Comparison of ENCODE assay signal across 8 mouse cellular contexts in the genomic region with DNA sequence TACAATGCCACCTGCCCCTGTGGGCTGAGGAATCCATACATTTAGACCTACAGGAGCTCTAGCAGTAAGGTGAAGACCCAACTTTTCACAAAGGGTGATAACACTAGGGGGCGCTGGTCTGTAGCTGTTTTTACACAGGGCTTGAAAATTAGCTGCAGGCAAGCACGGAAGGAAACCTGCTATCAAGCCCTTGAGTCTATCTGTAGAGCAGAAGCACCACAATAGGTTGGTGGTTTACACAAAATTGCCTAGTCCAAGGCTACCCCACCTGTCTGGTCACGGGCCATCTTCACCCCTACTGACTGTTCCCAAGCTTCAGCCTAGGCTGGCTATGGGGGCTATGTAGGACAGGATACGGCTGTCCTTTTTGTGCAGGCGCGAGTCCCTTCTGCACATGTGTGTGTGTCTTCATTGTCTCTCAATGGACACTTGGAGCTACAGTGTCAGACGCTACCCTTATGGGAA. TPM values are rescaled to one million over a fixed set of nuclear protein-coding genes. Genes with fewer than 3 reads are reported as not detected.
DNase-seq lines count a peak whose midpoint lies in the region; ATAC-seq and TF ChIP-seq lines count a peak whose summit lies in the region.

No protein-coding gene starts in this region.

- peaks cover 51% of the 10 kb centered on the region for H3K36me3 ChIP-seq in E14TG2a.4 (ENCODE audit: insufficient read depth, low read length)
- peaks cover 44% of the 10 kb centered on the region for H3K36me3 ChIP-seq in forebrain, embryonic 15.5 days
- peaks cover 34% of the 10 kb centered on the region for H3K36me3 ChIP-seq in neural tube, embryonic 14.5 days (ENCODE audit: control insufficient read depth, insufficient read depth, low read length)
- H3K36me3 ChIP-seq in testis, adult 2 months (ENCODE audit: control insufficient read depth, insufficient read depth, low read length) = no peaks in the 10 kb centered on the region

- H3K4me3 ChIP-seq in E14TG2a.4 (replicated peaks; ENCODE audit: low read length) = peak overlapping the region; percentile 81
- H3K4me3 ChIP-seq in forebrain, embryonic 15.5 days = peak overlapping the region; percentile 61
- peak overlapping the region; percentile 36; the same call in 1 of the 2 replicates for H3K4me3 ChIP-seq in neural tube, embryonic 14.5 days (ENCODE audit: low read depth, low read length)
- peak overlapping the region; percentile 95 for H3K4me3 ChIP-seq in testis, adult 2 months (ENCODE audit: control insufficient read depth, low read depth, low read length)

- DNase-seq in heart, postnatal 25 days (ENCODE audit: low spot score) = peak; percentile 36
- DNase-seq in layer of hippocampus, adult 11-12 months (ENCODE audit: low spot score) = peak; percentile 90
- DNase-seq in lung, adult 18-20 months = peak; percentile 76 to 83

- H3K4me2 ChIP-seq in forebrain, embryonic 15.5 days (replicated peaks) = peak overlapping the region; percentile 61
- peak overlapping the region; percentile 47 for H3K4me2 ChIP-seq in neural tube, embryonic 14.5 days (ENCODE audit: low read depth, low read length)

- intact Hi-C loops in heart, postnatal 25 days (cut with DNase I) = loop anchor here (2.0 to 5.0 kb wide), 3 partner anchors 83 to 137 kb away; no protein-coding TSS in a partner anchor

- TF ChIP-seq POLR2A in testis, adult 2 months (IDR thresholded peaks at IDR 0.05; ENCODE audit: control insufficient read depth, low read depth, low read length) = no peak

- H3K27me3 ChIP-seq in E14TG2a.4 (ENCODE audit: insufficient read depth, low read length) = no peaks in the 10 kb centered on the region
- H3K27me3 ChIP-seq in forebrain, embryonic 15.5 days = no peaks in the 10 kb centered on the region
- H3K27me3 ChIP-seq in neural tube, embryonic 14.5 days (ENCODE audit: control insufficient read depth, insufficient read depth, low read length) = no peaks in the 10 kb centered on the region
- H3K27me3 ChIP-seq in testis, adult 2 months (ENCODE audit: control insufficient read depth, insufficient read depth, low read length) = no peaks in the 10 kb centered on the region

- H3K9ac ChIP-seq in forebrain, embryonic 15.5 days (replicated peaks) = peak overlapping the region; percentile 65
- H3K9ac ChIP-seq in neural tube, embryonic 14.5 days (replicated peaks; ENCODE audit: low read depth, low read length) = 0 out of 2 replicates have a peak overlapping the region, but pooled peaks have one; percentile 56

- ATAC-seq in cerebellum, adult (ENCODE audit: insufficient number of reproducible peaks, low FRiP score, low TSS enrichment) = 0 out of 2 replicates have a peak, but pooled peaks have one; percentile 40
- peak; percentile 64 for ATAC-seq in forebrain, embryonic 15.5 days (replicated peaks)
- peak; percentile 39 for ATAC-seq in neural tube, embryonic 14.5 days (ENCODE audit: low read depth)

- H3K9me3 ChIP-seq in E14TG2a.4 (ENCODE audit: low read length) = no peaks in the 10 kb centered on the region
- H3K9me3 ChIP-seq in forebrain, embryonic 15.5 days = no peaks in the 10 kb centered on the region
- H3K9me3 ChIP-seq in neural tube, embryonic 14.5 days (ENCODE audit: control insufficient read depth, low read length) = no peaks in the 10 kb centered on the region

- peak; percentile 34 for TF ChIP-seq CTCF in E14TG2a.4 (conservative IDR thresholded peaks at IDR 0.05; ENCODE audit: low read length)
- no peak for TF ChIP-seq CTCF in testis, adult 2 months (IDR thresholded peaks at IDR 0.05; ENCODE audit: control insufficient read depth, insufficient read depth, insufficient replicate concordance, low read depth, low read length)

- H3K27ac ChIP-seq in forebrain, embryonic 15.5 days (replicated peaks) = peak overlapping the region; percentile 94
- H3K27ac ChIP-seq in neural tube, embryonic 14.5 days (ENCODE audit: low read depth, low read length) = peak overlapping the region; percentile 84
- peak overlapping the region; percentile 91 for H3K27ac ChIP-seq in testis, adult 2 months (ENCODE audit: control insufficient read depth, insufficient read depth, low read depth, low read length)

- H3K4me1 ChIP-seq in E14TG2a.4 (replicated peaks; ENCODE audit: low read depth, low read length) = peaks cover 36% of the 10 kb centered on the region
- peaks cover 10% of the 10 kb centered on the region for H3K4me1 ChIP-seq in forebrain, embryonic 15.5 days
- no peaks in the 10 kb centered on the region for H3K4me1 ChIP-seq in neural tube, embryonic 14.5 days (ENCODE audit: control insufficient read depth, insufficient read depth, low read length)
- H3K4me1 ChIP-seq in testis, adult 2 months (ENCODE audit: control insufficient read depth, insufficient read depth, low read length) = peaks cover 4% of the 10 kb centered on the region

- 33% methylated on average over 7 of the region's 7 CpGs for WGBS in forebrain, embryonic 15.5 days
- WGBS in neural tube, embryonic 14.5 days = 36% methylated on average over 7 of the region's 7 CpGs

RNA-seq across cellular contexts. Expression of a gene that starts 11.9 kb away (rescaled TPM):
- 13.8 TPM in 2 replicates for polyA plus RNA-seq in forebrain, embryonic 15.5 days (2015; fragmentation: Nextera tagmentation; extraction: Ambion mirVana)
- 1 to 10 TPM; 5.2 to 6.2 TPM for total RNA-seq in heart, postnatal 25 days (2021)
- polyA plus RNA-seq in neural tube, embryonic 14.5 days (2014; fragmentation: Nextera tagmentation; extraction: Ambion mirVana) = 13.2 and 13.6 TPM in 2 replicates
- polyA plus RNA-seq in testis, adult 2 months (2012; rRNA removed) = 19.0 and 20.7 TPM in 2 replicates

RNA-seq across cellular contexts. Expression of a gene that starts 12.6 kb away (rescaled TPM):
- 659 and 698 TPM in 2 replicates for polyA plus RNA-seq in forebrain, embryonic 15.5 days (2015; fragmentation: Nextera tagmentation; extraction: Ambion mirVana)
- 100 to 1,000 TPM; 507 to 542 TPM for total RNA-seq in heart, postnatal 25 days (2021)
- 687 and 695 TPM in 2 replicates for polyA plus RNA-seq in neural tube, embryonic 14.5 days (2014; fragmentation: Nextera tagmentation; extraction: Ambion mirVana)
- 512 and 591 TPM in 2 replicates for polyA plus RNA-seq in testis, adult 2 months (2012; rRNA removed)

RNA-seq across cellular contexts. Expression of a gene that starts 17.7 kb away (rescaled TPM):
- 0.61 and 0.84 TPM in 2 replicates for polyA plus RNA-seq in forebrain, embryonic 15.5 days (2015; fragmentation: Nextera tagmentation; extraction: Ambion mirVana)
- under 1 TPM; 0.21 to 0.22 TPM for total RNA-seq in heart, postnatal 25 days (2021)
- polyA plus RNA-seq in neural tube, embryonic 14.5 days (2014; fragmentation: Nextera tagmentation; extraction: Ambion mirVana) = 0.68 and 1.3 TPM in 2 replicates
- polyA plus RNA-seq in testis, adult 2 months (2012; rRNA removed) = 0.12 and 0.13 TPM in 2 replicates

RNA-seq across cellular contexts. Expression of a gene that starts 28.6 kb away (rescaled TPM):
- 8.0 and 8.8 TPM in 2 replicates for polyA plus RNA-seq in forebrain, embryonic 15.5 days (2015; fragmentation: Nextera tagmentation; extraction: Ambion mirVana)
- 1 to 10 TPM; 3.2 to 4.0 TPM for total RNA-seq in heart, postnatal 25 days (2021)
- 7.4 and 7.9 TPM in 2 replicates for polyA plus RNA-seq in neural tube, embryonic 14.5 days (2014; fragmentation: Nextera tagmentation; extraction: Ambion mirVana)
- polyA plus RNA-seq in testis, adult 2 months (2012; rRNA removed) = 3.4 and 3.5 TPM in 2 replicates

RNA-seq across cellular contexts. Expression of a gene that starts 56.1 kb away (rescaled TPM):
- 15.9 TPM in 2 replicates for polyA plus RNA-seq in forebrain, embryonic 15.5 days (2015; fragmentation: Nextera tagmentation; extraction: Ambion mirVana)
- total RNA-seq in heart, postnatal 25 days (2021) = 1 to 10 TPM; 3.2 to 4.6 TPM
- 10.6 and 12.7 TPM in 2 replicates for polyA plus RNA-seq in neural tube, embryonic 14.5 days (2014; fragmentation: Nextera tagmentation; extraction: Ambion mirVana)
- 0.60 and 0.75 TPM in 2 replicates for polyA plus RNA-seq in testis, adult 2 months (2012; rRNA removed)

Comparison
In these comparisons a context has a peak if more than half of its experiments do, and no peak if none do; other contexts are left out.
1. Peak in every context shown above with its lines: DNase-seq, ATAC-seq, H3K4me3 ChIP-seq and H3K27ac ChIP-seq.
2. H3K4me3 ChIP-seq: peak in every context shown above with its lines; median percentile 95 in testis, adult 2 months; 81 in E14TG2a.4; 61 in forebrain, embryonic 15.5 days; 36 in neural tube, embryonic 14.5 days.
3. DNase-seq: peak in every context shown above with its lines; median percentile 90 in layer of hippocampus, adult 11-12 months; 80 in lung, adult 18-20 months; 36 in heart, postnatal 25 days.